Mouse (Mus musculus) stomach, postnatal 0 days (tissue): Measurements from ENCODE around the gene Nox4.

Experiments
- CTCF ChIP-seq: IDR thresholded peaks from 2 replicates; pipeline ENCODE4 v1.5.1; 2016; ENCODE audit warnings: antibody characterized with exemption, low read depth, mild to moderate bottlenecking, moderate library complexity
- EP300 ChIP-seq: optimal IDR thresholded peaks from 2 replicates; pipeline ENCODE3; 2016; ENCODE audit warnings: antibody characterized with exemption

DNA sequence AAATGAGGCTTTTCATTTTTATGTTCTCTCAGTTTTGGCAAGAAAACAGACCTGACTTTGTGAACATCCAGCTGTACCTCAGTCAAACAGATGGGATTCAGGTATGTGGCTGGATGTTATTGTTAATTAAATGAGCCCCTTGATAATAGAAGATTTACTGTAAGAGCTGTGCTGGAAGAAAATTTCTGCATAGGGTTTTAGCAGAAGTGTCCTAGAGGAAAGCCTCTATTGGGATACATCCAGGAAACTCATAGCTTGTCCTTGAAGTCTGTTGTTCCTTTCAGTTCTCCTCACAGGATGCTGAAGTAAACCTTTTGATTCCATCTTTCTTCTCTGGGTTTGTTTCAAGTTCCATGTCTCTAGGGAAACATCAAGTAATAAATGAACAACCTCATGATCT lies 128.4 kb downstream of the Nox4 start:
- TF ChIP-seq CTCF (no peak), EP300 (no peak)
